Mouse (Mus musculus): ENCODE data around the gene Sh3kbp1. TPM values are rescaled to one million over a fixed set of nuclear protein-coding genes. Genes with fewer than 3 reads are reported as not detected.
A peak's percentile ranks its signal among the peaks of the same experiment; 100 is the strongest.

Gene Sh3kbp1
- polyA plus RNA-seq, 1 experiment from 2014 or later = 36.9 TPM

DNA sequence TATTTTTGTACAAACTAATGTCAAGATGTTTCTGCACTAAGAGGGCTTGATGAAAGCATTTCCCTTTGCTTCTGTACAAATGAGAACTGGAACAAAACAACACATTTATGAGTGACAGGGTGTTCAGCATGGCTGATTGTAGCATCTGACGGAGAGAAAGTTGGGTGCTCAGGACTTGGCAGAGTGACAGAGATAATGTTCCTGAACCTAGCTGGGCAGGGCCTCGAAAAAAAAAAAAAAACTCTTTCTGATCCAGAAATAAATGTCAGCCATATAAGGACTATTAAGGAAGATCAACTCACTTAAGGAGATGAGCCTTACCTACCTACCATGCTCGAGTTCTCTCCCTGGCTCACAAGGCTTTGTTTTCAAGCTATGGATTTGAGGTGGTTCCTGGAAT, 349.2 kb downstream of the Sh3kbp1 start:
- H3K4me2 ChIP-seq = no peak overlapping the region
- no peaks in the 10 kb centered on the region for H3K36me3 ChIP-seq
- no peaks in the 10 kb centered on the region for H3K4me1 ChIP-seq
- 67% methylated on average over 3 of the region's 3 CpGs for WGBS
- no peak overlapping the region for H3K4me3 ChIP-seq
- no peaks in the 10 kb centered on the region for H3K9me3 ChIP-seq
- no peak overlapping the region for H3K9ac ChIP-seq
- no peak overlapping the region for H3K27ac ChIP-seq
- no peak for ATAC-seq (ENCODE audit: insufficient number of reproducible peaks, insufficient read depth, low FRiP score, low TSS enrichment, low read depth)
- peaks cover 23% of the 10 kb centered on the region for H3K27me3 ChIP-seq

DNA sequence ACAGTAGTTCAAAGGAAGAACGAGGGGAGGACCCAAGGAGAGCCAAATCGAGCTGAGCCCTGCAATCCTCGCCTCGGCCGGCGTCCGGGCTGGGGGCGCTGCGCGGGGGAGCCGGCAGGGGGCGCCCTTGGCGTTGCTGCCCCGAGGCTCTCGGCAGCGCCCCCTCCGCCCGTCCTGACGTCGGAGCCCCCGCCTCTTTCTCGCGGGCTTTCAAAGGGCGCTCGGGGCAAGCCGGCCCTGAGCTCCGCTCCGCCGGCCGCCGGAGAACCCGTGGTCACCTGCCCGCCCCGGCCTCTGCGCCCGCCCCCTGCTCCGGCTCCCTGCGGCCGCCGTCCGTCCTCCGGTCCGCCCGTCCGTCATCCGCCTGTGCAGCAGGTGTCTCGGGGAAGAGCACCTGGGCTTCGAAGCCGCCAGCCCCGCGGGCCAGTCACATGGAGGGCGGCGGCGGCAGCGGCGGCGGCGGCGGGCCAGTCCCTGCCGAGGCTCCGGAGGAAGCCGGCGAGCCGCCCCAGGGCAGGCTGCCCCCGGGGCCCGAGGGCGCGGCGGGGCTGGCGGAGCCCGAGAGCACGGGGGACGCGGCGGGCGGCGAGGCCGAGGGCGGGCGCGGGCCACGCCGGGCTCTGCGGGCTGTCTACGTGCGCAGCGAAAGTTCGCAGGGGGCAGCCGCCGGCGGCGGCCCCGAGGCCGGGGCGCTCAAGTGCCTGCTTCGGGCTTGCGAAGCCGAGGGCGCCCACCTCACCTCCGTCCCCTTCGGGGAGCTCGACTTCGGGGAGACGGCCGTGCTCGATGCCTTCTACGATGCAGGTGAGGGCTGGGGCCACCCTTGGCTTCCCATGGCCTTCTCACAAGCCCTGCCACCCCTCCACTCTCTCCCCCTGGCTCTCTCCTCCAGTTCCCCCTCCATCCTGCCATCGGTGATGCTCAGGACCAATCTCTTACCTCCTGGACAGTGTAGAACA, 361.2 kb downstream of the Sh3kbp1 start, which contains the start of gene Map3k15:
Gene Map3k15, plus strand, starts transcription at position 432 of the 959 bp plus-strand sequence.
- WGBS = 38% methylated on average over 69 of the region's 108 CpGs
- peak within 1 kb of the TSS; percentile 47 for H3K4me3 ChIP-seq
- ATAC-seq (ENCODE audit: insufficient number of reproducible peaks, insufficient read depth, low FRiP score, low TSS enrichment, low read depth) = 0 out of 2 replicates have a peak, but pooled peaks have one; percentile 37
- H3K27me3 ChIP-seq = peaks cover 60% of the 10 kb centered on the region
- peak within 1 kb of the TSS; percentile 58; the same call in 1 of the 2 replicates for H3K9ac ChIP-seq
- H3K9me3 ChIP-seq = no peaks in the 10 kb centered on the region
- H3K27ac ChIP-seq = no peak within 1 kb of the TSS
- H3K36me3 ChIP-seq = no peaks in the 10 kb centered on the region
- H3K4me2 ChIP-seq = peak within 1 kb of the TSS; percentile 80
- no peaks in the 10 kb centered on the region for H3K4me1 ChIP-seq

DNA sequence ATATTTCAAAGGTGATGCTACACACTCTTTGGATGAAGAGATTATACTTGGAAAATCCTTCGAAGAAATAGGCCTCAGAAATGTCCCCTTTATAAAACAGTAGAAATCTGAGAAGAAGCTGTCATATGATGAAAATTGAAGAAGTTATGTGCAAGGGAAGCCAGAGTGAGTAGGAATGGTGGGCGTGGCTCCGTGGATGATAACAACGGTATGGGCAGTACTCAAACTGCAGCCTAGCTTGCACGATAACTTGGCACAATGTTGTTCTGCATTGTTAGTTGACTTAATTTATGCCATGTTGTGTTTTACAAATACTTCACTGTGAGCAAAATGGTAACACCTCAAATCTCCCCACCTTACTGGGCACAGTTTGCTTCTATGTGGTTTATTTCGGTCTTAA, 368.7 kb downstream of the Sh3kbp1 start:
- Histone ChIP-seq H3K27ac (no peak overlapping the region), H3K4me3 (no peak overlapping the region), H3K9ac (no peak overlapping the region), H3K4me2 (no peak overlapping the region), H3K36me3 (no peaks in the 10 kb centered on the region), H3K27me3 (peaks cover 39% of the 10 kb centered on the region), H3K9me3 (no peaks in the 10 kb centered on the region), H3K4me1 (no peaks in the 10 kb centered on the region)
- no peak for ATAC-seq (ENCODE audit: insufficient number of reproducible peaks, insufficient read depth, low FRiP score, low TSS enrichment, low read depth)
- WGBS = 88% methylated on average over 6 of the region's 6 CpGs

Other genes starting within 250 kb of the Sh3kbp1 start
- gene Map7d2, start 212.7 kb upstream of the Sh3kbp1 start, polyA plus RNA-seq (2015; fragmentation: Nextera tagmentation; extraction: Ambion mirVana) = 2.6 and 3.5 TPM in 2 replicates
- gene Bclaf3, start 100.6 kb upstream of the Sh3kbp1 start, polyA plus RNA-seq (2015; fragmentation: Nextera tagmentation; extraction: Ambion mirVana) = 23.2 and 25.7 TPM in 2 replicates

Data from embryonic facial prominence, embryonic 13.5 days (tissue).